Mouse (Mus musculus): ENCODE data around the gene Gabbr2.
A peak's percentile ranks its signal among the peaks of the same experiment; 100 is the strongest.

The Gabbr2 gene

DNA sequence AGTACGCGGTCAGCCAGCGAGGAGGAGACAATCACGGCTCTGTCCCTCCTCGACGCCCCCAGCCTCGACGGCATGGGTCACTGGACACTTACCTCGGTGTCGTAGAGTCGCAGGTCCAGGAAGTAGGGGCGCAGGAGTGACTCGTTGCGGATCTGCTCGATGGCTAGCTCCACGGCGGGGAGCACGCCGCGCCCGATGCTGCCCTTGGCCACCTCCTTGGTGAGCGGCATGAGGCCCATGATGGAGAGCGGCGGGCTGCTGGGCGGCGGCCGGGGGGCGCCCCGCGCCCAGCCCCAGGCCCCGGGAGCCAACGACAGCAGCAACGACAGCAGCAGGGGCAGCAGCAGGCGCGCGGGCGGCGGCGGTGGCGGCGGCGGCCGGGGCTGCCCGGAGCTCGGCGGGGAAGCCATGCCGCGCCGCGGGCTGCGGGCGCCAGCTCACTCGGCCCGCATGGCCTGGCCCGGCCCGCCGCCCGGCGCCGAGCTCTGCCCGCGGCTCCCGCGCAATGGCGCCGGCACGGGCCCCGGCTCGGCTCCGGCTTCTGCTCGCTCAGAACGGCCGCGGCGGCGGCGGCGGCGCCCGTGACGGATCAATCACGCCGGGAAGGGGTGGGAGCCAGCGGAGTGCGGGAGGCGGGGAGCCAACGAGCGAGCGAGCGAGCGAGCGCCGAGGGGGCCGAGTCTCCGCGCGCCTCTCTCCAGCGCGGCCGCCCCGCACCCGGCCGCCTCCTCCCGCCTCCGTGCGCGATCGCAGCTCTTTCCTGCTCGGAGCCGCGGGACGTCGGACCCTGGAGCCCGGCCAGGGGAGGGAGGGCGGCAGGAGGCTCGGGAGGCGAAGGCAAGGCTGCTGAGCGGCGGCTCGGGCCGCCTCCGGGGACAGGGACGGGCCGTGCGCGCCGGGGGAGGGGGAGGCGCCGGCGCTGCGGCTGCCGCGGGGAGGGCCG is at the start of gene Gabbr2:
Gabbr2 (minus strand) TSS at position 858 of the 943 bp plus-strand sequence.
- DNase-seq (ENCODE audit: low spot score): no peak

GRCm38 (mm10) chr4:47039586-47039985 is 47.9 kb upstream of the Gabbr2 start:
- no peak for DNase-seq (ENCODE audit: low spot score)

DNA sequence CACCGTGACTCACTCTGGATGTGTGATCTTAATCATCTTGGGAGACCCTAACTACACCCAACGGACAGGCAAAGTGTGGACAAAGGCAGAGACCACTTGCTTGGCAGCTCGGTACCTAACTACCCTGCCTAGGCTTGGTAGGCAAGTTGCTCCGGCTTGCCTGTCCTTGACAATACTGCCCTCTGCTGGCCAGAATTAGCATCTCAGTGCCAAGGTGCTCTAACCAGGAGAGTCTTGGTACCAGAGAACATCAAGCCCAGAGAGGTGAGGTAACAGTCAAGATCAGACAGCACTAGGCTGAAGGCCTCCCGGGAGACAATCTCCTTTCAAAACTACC is 45.6 kb upstream of the Gabbr2 start:
- peak; percentile 70 for DNase-seq (ENCODE audit: low spot score)

GRCm38 (mm10) chr4:47036486-47037320 is 45.0 kb upstream of the Gabbr2 start:
- no peak for DNase-seq (ENCODE audit: low spot score)

DNA sequence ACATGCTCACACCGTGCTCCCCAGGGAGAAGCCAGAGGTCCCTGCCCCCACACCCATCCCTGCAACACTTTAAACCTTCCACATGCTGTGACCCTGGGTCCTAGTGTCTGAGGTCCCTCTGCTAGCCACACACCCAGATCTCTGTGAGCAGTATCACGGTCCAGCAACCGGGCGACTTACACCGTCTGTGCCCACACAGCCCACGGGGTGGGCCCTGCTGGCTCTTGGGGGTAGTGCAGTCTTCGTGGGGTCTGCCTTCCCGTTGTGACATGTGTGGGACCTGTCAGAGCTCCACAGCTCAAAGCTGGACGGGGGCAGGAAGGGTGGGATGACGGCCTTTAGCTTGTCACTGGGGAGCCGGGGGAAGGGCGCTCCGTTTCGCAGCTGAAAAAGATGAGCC is 43.9 kb upstream of the Gabbr2 start:
- no peak for DNase-seq (ENCODE audit: low spot score)

DNA sequence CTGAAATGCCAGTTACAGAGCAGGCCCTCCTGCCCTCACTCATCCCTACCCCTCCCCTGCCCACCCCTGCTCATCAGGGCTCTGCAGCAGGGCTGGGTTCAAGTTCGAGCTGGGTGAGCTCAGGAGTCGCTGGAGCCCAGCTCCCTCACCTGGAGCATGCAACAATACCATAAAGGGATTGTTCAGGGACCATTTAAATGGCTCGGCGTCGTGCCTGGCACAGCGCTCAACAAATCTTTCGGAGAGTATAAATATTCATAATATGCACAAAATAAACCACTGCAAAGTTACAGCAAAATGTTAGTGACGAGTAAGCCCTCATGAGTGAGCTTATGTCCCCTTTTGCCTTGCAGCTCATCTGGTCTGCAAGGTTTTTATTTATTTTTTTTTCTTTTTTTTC is 40.5 kb upstream of the Gabbr2 start:
- DNase-seq (ENCODE audit: low spot score): no peak

DNA sequence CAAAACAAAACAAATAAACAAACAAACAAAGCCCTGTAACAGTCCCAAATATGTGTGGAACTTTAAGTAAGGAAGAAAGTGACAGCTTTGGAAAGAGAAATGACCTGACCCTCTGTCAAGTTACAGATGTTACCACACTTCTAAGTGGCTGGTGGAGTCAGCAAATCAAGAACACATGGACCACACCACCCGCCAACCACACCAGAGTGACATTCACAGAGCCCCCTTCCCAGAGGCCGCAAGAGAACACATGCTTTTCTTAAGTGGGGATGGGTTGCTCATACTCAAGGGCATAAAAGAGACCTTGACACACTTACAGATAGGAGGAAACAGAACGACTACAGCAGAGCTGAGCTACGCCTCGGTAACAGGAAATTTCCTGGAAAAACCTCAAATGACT is 37.1 kb upstream of the Gabbr2 start:
- no peak for DNase-seq (ENCODE audit: low spot score)

GRCm38 (mm10) chr4:47023949-47024348 is 32.3 kb upstream of the Gabbr2 start:
- no peak for DNase-seq (ENCODE audit: low spot score)

- no peak for DNase-seq (ENCODE audit: low spot score)
Measured at GRCm38 (mm10) chr4:47022804-47023603, 31.3 kb upstream of the Gabbr2 start.

- DNase-seq (ENCODE audit: low spot score): no peak
Measured at GRCm38 (mm10) chr4:47020563-47020962, 28.9 kb upstream of the Gabbr2 start.

GRCm38 (mm10) chr4:47015156-47015555 is 23.5 kb upstream of the Gabbr2 start:
- DNase-seq (ENCODE audit: low spot score): no peak

DNA sequence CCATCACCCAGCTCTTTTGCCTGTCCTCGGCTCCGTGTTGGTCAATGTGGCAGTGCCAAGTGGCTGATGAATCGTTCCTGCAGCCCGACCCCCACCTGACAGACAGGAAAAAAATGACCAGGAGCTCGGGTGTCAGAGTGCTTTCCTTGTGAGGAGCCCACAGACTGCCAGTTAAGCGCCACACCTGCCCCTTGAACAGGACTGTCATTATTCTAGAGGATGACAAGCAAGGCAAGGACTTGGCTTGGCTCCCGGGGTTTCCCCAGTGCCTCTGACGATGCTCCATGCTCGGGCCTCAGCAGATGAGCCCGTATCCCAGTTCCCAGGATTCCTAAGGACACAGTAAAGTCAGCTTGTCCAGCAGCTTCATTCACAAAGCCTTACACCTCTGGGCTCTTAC is 20.8 kb upstream of the Gabbr2 start:
- DNase-seq (ENCODE audit: low spot score): no peak

DNA sequence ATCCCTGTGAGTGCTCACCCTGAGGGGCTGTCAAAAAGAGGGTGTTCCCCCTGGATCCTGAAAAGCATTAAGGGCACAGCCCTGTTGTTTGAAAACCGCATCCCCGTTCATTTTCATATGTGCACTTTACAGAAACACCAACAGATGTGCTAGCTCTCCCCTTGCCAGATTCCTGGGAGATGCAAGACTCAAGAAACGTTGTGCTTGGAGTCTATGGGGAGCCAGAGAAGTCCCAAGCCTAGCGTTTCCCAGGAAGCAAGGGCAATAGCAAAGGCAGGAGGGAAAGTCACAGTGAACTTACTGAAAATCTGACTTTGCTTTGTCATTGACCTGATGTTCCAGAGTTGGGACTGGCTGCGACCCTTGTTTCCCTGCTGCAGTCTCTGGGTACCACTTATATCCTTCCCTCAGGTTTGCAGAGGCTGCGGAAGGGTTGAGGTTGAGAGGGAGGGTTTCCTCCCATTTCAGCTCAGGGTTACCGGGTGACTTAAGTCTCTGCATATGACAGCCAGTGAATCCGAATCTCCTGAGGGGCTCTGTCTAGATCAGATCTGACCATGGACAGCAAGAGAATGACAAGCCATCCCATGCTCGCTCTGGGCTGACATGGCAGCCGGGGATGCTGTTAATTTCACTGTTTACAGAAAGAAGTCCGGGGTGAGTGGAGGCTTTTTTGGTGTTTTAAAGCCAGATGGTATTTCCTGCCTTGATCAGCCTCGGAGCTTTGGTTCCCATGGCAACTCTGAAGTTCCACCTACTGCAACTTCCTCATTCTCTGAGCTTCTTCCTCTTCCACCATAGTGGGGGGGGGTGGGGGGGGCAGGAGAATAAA is 18.9 kb upstream of the Gabbr2 start:
- DNase-seq (ENCODE audit: low spot score): no peak

- DNase-seq (ENCODE audit: low spot score): no peak
Measured at GRCm38 (mm10) chr4:47000626-47001395, 9.1 kb upstream of the Gabbr2 start.

- no peak for DNase-seq (ENCODE audit: low spot score)
Measured at GRCm38 (mm10) chr4:46997969-46998368, 6.3 kb upstream of the Gabbr2 start.

GRCm38 (mm10) chr4:46992827-46993473 is 1.3 kb upstream of the Gabbr2 start:
- DNase-seq (ENCODE audit: low spot score): no peak

GRCm38 (mm10) chr4:46991959-46992316 is 265 bp upstream of the Gabbr2 start:
- DNase-seq (ENCODE audit: low spot score): no peak

DNA sequence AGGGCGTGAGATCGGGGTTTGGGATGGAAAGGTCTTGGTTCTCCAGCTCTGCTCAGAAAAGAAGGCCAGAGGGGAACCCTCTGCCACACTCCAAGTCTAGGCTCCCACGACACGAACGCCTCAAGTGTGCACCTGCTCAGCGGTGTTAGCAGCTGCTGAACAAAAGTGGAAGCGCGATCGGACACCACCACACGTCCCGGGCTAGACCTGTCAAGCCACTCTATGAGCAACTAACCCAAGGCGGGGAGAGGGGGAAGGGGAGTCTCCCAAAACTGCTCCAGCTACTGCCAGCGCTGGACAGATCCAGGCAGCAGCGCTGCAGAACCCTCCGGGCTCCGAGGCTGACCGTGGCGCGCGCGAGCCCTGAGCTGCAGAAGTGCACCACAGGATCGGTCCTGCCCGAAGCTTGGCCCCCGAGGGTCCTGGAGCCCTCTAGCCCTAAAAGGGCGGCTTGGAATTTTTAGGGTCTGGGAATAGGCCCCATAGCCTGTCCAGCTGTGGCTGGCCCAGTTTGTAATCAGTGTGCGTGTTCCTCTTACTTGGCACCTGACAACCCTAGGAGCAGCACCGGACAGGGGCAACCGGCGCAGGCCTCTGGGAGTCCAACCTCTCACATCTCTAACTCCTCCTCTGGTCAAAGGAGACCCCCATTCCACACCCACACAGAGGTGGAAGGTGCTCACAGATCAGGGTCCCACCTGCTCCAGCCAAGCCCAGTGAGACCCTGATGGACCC is 1.2 kb downstream of the Gabbr2 start:
- DNase-seq (ENCODE audit: low spot score): no peak

- DNase-seq (ENCODE audit: low spot score): no peak
Measured at GRCm38 (mm10) chr4:46989842-46990241, 1.8 kb downstream of the Gabbr2 start.

Data from MN1 (cell line).